Mouse (Mus musculus): Measurements from ENCODE around the gene Olfr1358. TPM values are rescaled to one million over a fixed set of nuclear protein-coding genes. Genes with fewer than 3 reads are reported as not detected.

The Olfr1358 gene
- total RNA-seq, 1 experiment from 2014 or later: not detected

Small RNA genes lying within 50 kb of the gene (microRNA-seq; reads per million reads assigned to microRNA genes)
- gene Gm27541: 0 reads per million in 2 experiments

Other genes with a start within 250 kb of the Olfr1358 start
- gene Agpat3, start 164.9 kb upstream of the Olfr1358 start, total RNA-seq (2021): 323 and 324 TPM in 2 replicates
- gene Rrp1, start 104.4 kb upstream of the Olfr1358 start, total RNA-seq (2021): 199 and 221 TPM in 2 replicates
- gene Cstb, start 91.8 kb upstream of the Olfr1358 start, total RNA-seq (2021): 176 and 179 TPM in 2 replicates
- 21.5 and 26.2 TPM in 2 replicates for gene Pdxk, start 52.5 kb upstream of the Olfr1358 start, total RNA-seq (2021)
- 38.7 and 60.7 TPM in 2 replicates for gene Ilvbl, start 56.9 kb downstream of the Olfr1358 start, total RNA-seq (2021)
- gene Syde1, start 74.5 kb downstream of the Olfr1358 start, total RNA-seq (2021): 28.8 and 37.0 TPM in 2 replicates
- gene Olfr1357, start 100.6 kb downstream of the Olfr1358 start, total RNA-seq (2021): not detected in 2 replicates
- not detected in 2 replicates for gene Casp14, start 200.9 kb downstream of the Olfr1358 start, total RNA-seq (2021)
- gene Ccdc105, start 235.6 kb downstream of the Olfr1358 start, total RNA-seq (2021): not detected in 2 replicates

All from adrenal gland, postnatal 14 days (tissue).